Comparison of ENCODE assay signal across 15 mouse cellular contexts in genomic region chr2:72376946-72377345, GRCm38 (mm10).
"Had no signal": no experiment of that assay in that cellular context is flagged by ENCODE, and none has a peak within 500 bp of the region (broad histone marks: within the 10 kb centered on the region; RNA-seq: fewer than 3 reads in every experiment).

No protein-coding gene starts in this region.

- H3K4me1 ChIP-seq: limb, embryonic 15.5 days; midbrain, embryonic 12.5 days; neural tube, embryonic 12.5 days had no signal

- H3K4me3 ChIP-seq: limb, embryonic 12.5 days; limb, embryonic 15.5 days; midbrain, embryonic 12.5 days; midbrain, embryonic 15.5 days; neural tube, embryonic 12.5 days had no signal

- H3K9me3 ChIP-seq: limb, embryonic 12.5 days; limb, embryonic 15.5 days; midbrain, embryonic 12.5 days; midbrain, embryonic 15.5 days; neural tube, embryonic 12.5 days had no signal

- DNase-seq: kidney, adult 2 months; kidney, postnatal 10 days; kidney, postnatal 4 days; left cerebral cortex, postnatal 4 days; liver, postnatal 0 days; lung, embryonic 14.5 days had no signal

- H3K4me2 ChIP-seq: limb, embryonic 12.5 days; limb, embryonic 15.5 days; liver, embryonic 11.5 days; lung, embryonic 14.5 days; midbrain, embryonic 12.5 days; midbrain, embryonic 15.5 days; neural tube, embryonic 12.5 days had no signal

- H3K9ac ChIP-seq: limb, embryonic 12.5 days; limb, embryonic 15.5 days; liver, embryonic 14.5 days; liver, postnatal 0 days; lung, embryonic 14.5 days; midbrain, embryonic 12.5 days; midbrain, embryonic 15.5 days; neural tube, embryonic 12.5 days had no signal

- ATAC-seq: intestine, postnatal 0 days; liver, postnatal 0 days; lung, postnatal 0 days; midbrain, embryonic 15.5 days had no signal

- H3K27ac ChIP-seq: limb, embryonic 12.5 days; limb, embryonic 15.5 days; liver, embryonic 14.5 days; midbrain, embryonic 12.5 days; midbrain, embryonic 15.5 days; neural tube, embryonic 12.5 days had no signal

- H3K27me3 ChIP-seq: limb, embryonic 12.5 days; limb, embryonic 15.5 days; midbrain, embryonic 12.5 days; midbrain, embryonic 15.5 days; neural tube, embryonic 12.5 days had no signal

- H3K36me3 ChIP-seq: midbrain, embryonic 12.5 days; midbrain, embryonic 15.5 days; neural tube, embryonic 12.5 days had no signal
